Mouse (Mus musculus): Measurements from ENCODE around the gene Xlr5a.
A peak's percentile ranks its signal among the peaks of the same experiment; 100 is the strongest.
"Not testable (repeated sequence)": the region's sequence is repeated elsewhere in the genome, so short reads cannot be mapped to it uniquely, and the experiment has no call there.

Xlr5a gene

GRCm38 (mm10) chrX:73292876-73293275 lies at the start of gene Xlr5a, which contains the start of gene Xlr5c:
Xlr5a (minus strand) TSS chrX:73292976.
Xlr5c (minus strand) TSS chrX:73292976.
- DNase-seq: not testable (repeated sequence)

DNA sequence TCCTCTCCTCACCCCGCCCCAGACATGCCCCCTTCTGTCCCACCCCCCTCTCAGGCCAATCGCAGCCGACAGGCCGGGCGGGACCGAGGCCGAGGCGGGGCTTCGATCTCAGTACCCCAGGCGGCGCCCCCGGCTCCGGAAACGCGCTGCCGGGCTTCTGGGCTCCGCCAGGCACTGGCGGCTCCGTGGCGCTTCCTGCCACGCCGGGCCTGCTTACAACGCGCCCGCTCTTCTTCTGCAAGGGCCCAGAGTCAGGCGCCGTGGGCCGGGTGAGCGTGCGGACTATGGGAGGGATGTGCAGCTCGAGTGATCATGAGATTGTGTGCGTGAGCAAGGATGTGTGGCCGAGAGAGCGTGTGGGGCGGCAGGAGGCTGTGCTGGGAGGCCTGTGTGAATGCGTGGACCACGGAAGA lies 49.7 kb upstream of the Xlr5a start, which contains the start of gene Zfp275:
Gene Zfp275, plus strand, starts transcription at position 139 of the 413 bp plus-strand sequence.
- DNase-seq: peak; percentile 74

DNA sequence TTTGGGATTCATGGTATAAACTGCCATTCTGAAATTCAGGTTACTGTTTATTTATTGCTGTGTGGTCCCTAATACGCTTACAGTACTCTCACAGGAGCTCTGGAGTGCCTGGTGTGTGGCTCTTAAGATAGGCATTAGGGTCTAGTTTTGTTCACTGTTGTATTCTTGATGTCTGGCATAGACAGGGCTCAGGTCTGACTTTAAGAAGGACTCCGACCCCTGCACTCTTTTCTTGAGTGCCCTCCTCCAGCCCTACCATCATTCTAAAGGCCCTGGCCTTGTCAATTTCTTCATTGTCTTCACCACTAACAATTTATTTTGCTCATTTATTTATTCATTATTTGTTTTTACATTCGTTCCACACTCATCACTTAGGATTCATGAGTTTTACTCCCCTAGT lies 49.3 kb upstream of the Xlr5a start:
- DNase-seq: no peak

DNA sequence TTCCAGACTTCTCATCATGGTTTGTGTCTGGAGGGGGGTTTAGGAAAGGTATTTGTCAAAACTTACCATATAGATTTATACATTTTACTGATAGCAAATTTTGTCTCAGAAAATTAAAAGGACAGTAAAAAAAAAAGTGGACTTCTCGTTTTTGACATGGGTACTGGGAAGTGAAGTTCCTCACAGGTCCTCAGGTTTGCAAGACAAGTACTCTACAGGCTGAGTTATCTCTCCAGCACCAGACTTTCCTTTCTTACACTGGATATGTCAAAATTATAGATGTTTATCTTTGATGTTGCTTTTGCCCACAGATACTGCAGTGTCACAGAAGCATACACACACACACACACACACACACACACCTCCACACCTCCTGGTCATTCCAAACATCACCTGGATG lies 48.7 kb upstream of the Xlr5a start:
- DNase-seq: no peak

DNA sequence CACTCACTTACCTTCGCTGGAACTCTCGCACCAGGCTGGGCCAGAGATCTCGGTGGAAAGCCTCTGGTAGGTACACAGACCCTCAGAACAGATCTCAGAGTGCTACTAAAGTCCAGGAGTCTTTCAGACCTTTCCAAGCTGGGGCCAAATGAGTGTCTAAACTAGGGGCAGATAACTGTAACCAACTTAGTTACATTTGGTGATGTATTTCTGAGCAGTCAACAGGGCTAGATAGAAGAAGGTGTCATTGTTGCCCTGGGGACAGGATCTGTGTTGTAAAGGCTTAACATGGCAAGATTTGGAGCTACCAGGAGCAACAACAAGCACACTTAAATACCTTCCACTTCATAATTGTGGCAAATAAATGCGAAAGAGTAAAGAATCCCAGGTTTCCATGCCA lies 44.0 kb upstream of the Xlr5a start, which contains the start of gene Gm45015:
Gene Gm45015, minus strand, starts transcription at position 101 of the 400 bp plus-strand sequence.
- DNase-seq: no peak

DNA sequence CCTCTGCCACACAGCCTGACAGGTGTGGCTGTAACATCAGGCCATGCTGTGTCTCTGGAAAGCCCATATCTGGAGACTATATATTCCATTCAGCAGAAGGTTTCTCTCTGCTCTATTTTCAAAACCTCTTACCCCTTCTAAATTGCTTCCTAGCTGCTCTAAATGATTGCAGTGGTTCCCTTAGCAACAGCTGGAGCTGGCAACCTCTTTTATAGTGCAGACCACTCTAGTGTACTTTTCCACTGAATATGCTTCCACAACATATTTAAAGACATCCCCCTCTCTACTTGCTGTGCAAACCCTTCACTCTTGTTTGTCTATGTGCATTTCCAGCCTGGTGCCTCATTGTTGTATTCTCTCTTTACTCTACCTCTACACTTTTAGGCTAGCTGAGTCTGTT lies 40.8 kb upstream of the Xlr5a start:
- DNase-seq: no peak

DNA sequence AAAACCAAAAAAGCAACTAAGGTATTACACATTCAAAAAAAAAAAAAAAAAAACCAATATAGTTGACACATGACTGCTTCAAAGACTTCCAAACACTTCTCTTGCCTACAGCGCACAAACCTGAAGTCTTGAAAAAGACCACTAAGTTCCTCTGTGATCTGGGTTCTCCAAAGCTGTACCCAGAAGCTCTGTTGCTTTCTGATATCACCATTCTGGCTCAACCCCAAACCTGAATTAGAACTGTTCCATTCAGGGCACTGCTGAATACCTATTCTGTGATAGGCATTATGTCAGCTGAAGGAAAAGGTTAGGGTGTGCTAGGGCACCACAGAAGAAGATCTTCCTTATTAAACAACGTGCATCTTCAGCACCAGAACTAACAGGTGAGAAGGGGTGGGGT lies 34.4 kb upstream of the Xlr5a start:
- no peak for DNase-seq

DNA sequence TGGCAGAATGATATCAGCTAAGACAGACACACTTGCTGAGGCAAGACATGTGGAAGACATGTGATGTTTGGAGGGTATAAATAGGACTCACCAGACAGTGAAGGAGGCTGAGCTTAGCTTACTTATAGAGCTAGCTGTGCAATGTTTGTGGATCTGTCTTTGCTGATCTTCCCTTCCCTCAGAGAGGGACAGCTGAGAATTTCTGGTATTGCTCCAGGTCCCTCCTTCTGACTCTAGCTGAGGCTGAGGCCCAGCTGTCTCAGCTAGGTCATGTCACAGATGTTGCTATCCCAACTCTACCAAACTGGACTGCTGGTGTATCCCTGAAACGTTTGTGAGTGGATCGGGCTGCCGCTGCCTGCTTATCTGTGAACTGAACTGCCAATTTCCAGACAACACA lies 28.3 kb upstream of the Xlr5a start:
- no peak for DNase-seq

DNA sequence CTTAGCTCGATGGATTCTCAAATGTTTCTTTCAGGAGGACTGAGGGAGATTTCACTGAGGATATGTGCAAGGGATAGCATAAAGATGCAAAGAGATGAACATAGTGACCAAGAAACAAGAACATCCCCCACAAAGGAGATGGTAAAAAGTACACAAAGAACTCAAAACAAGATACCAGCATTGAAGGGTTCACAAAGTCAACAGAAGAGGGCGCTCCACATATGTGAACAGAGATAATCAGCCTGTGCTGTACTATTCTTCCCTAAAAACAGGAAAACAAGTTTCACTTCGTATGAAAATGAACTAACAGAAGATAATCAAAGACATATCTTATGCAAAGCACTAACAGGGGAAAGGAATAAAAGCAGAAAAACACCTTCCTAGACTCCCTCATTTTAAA lies 19.7 kb upstream of the Xlr5a start:
- peak; percentile 46 for DNase-seq

- DNase-seq: not testable (repeated sequence)
Measured at GRCm38 (mm10) chrX:73295745-73296144, 3.0 kb upstream of the Xlr5a start.

DNA sequence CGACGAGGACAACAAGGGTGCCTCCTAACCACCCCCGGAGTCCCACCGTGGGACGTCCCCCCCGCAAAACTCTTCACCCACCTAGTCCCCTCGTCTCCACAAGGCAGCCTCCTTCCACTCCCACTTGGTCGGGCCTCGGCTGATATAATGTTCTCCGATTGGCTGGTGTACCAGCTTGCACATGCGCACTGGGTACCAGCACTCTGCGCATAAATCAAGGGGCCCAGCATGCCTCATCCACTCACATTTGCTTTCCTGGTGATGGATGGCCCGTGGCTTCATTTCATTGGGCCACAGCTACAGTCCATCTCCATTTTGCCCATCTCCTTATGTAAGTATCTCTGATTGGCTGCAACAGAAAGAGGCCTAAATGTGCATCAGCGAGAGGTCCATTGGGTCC lies 27.5 kb downstream of the Xlr5a start, which contains the start of gene Xlr3c:
Gene Xlr3c, minus strand, starts transcription at position 121 of the 400 bp plus-strand sequence.
- not testable (repeated sequence) for DNase-seq

DNA sequence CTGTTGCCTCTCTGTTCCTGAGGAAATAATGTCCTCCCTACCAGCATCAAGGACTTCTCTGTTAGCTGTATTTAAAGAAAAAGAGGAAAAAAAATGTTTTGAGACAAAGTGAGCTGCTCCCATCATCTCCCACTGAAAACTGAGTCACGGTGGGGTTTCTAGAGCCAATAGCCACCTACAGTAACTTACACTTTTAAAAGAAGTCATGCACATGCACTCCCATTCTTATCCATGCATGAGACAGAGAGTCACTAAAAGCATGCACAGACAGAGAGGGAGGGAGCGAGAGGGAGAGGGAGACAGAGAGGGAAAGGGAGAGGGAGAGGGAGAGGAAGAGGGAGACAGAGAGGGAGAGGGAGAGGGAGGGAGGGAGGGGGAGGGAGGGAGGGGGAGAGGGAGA lies 30.3 kb downstream of the Xlr5a start:
- DNase-seq: not testable (repeated sequence)

GRCm38 (mm10) chrX:73242821-73243325 lies 49.9 kb downstream of the Xlr5a start, which contains the start of gene Xlr4c:
Xlr4c (minus strand) TSS chrX:73243130.
- not testable (repeated sequence) for DNase-seq

- DNase-seq: no peak
Measured at GRCm38 (mm10) chrX:73229288-73229687, 63.5 kb downstream of the Xlr5a start.

DNA sequence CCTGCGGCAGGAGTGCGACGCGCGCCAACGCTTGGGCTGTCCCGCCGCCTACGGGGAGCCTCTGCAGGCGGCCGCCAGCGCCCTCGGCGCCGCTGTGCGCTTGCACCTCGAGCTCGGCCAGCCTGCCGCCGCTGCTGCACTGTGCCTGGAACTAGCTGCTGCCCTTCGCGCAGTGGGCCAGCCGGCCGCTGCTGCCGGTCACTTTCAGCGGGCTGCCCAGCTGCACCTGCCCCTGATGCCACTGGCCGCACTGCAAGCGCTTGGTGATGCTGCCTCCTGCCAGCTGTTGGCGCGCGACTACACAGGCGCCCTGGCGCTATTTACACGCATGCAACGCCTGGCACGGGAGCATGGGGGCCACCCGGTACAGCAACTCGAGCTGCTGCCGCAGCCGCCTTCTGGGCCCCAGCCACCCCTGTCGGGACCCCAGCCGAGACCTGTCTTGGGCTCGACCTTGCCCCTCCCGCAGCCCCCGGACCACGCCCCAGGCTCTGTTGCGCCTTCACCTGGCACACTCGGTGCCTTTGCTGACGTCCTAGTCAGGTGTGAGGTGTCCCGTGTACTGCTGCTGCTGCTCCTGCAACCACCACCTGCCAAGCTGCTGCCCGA lies 64.1 kb downstream of the Xlr5a start:
- peak; percentile 67 for DNase-seq

DNA sequence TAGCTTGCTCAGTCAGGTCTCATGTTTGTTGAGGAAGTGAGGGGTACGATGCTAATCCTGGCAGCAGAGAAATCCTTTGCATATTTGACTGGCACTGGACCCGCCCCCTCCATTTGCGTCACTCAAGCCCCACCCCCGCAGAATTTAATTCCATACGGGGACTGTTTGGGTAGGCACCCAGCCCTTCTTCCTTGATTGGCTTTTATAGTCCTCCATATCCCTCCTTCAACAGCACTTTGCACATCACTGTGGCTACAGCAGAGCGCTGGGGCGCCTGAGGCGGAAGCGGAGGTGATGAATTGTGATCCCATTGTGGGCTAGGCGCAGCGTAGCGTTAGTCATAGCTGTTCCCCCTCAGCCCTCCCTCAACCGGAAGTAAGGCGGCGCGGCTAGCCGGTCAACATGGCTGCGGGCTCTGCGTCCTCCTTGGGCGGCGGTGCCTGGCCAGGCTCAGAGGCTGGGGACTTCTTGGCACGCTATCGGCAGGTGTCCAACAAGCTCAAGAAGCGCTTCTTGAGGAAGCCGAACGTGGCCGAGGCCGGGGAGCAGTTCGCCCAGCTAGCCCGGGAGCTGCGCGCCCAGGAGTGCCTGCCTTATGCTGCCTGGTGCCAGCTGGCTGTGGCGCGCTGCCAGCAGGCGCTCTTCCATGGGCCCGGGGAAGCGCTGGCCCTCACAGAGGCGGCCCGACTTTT lies 64.7 kb downstream of the Xlr5a start, which contains the start of gene F8a:
Gene F8a, plus strand, starts transcription at position 378 of the 692 bp plus-strand sequence.
- DNase-seq: peak; percentile 81

DNA sequence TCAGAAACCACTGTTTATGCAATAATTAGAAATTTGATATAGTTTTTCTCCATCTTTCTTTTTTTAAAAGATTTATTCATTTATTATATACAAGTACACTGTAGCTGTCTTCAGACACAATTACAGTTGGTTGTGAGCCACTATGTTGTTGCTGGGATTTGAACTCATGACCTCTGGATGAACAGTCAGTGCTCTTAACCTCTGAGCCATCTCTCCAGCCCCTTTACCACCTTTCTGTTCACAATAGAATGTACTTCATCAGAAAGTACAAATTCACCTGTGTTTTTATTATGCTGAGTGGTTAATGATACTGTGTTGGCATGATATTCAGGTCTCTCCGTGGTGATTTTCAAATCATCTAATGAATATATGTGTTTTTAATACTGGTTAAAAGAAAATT lies 67.4 kb downstream of the Xlr5a start:
- no peak for DNase-seq

DNA sequence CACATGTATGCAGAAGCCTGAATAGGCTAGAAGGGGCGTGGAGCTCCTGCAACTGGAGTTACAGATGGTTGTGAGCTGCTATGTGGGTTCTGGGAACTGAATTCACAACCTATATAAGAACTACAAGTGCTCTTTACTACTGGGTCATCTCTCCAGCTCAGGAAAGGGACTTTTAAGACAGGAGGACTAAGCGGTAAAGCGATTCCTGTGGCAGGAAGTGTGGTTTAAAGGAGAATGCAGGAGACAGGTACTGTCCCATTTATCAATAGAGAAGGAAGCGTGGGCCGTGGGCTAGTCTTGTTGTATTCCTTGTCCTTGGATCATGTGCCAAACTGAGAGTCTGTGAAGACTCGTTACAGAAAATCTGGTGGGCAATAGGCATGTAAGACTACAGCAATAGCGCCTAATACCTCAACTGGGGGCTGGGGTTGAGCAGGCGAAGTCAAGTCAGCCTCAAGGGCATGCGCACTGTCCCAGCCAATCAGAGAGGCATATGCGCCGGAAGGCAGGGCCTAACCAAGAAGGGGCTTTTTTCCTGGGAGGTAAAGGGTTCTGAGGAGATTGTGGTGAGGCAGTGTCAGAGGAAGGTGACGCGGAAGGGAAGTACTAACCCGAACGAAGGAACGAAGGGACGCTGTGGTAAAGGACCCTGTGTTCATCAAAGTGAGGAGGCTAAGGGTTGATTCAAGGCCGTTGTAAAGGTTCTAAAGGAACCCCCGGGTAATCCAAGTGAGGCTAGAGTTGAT lies 78.8 kb downstream of the Xlr5a start, which contains the start of gene Xlr4b:
Gene Xlr4b, plus strand, starts transcription at position 515 of the 746 bp plus-strand sequence.
- DNase-seq: not testable (repeated sequence)

- DNase-seq: peak; percentile 1
Measured at GRCm38 (mm10) chrX:73191934-73192333, 100.8 kb downstream of the Xlr5a start, which contains the start of gene Xlr3b. Xlr3b (plus strand) TSS chrX:73192207.

GRCm38 (mm10) chrX:73176889-73177288 lies 115.9 kb downstream of the Xlr5a start, which contains the start of gene Spin2d:
Spin2d (minus strand) TSS chrX:73176989.
- DNase-seq: not testable (repeated sequence)

GRCm38 (mm10) chrX:73149350-73149749 lies 143.4 kb downstream of the Xlr5a start, which contains the start of gene DXBay18:
DXBay18 (minus strand) TSS chrX:73149450.
- not testable (repeated sequence) for DNase-seq

DNA sequence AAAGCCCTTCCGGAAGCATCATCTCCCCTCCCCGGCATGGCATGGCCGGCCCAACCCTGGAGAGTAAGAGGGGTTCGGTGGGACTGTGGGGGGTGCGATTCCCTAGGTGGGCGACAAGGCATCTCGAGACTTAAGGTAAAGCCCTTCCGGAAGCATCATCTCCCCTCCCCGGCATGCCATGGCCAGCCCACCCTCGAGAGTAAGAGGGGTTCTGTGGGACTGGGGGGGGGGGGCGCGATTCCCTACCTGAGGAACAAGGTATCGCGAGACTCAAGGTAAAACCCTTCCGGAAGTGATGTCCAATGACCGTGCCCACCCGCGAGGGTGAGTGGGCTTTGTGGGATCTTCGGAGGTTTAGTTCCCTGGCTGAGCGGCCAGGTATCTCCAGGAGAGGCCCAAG lies 144.3 kb downstream of the Xlr5a start, which contains the start of gene Xlr5b:
Gene Xlr5b, plus strand, starts transcription at position 301 of the 400 bp plus-strand sequence.
- not testable (repeated sequence) for DNase-seq

All from cerebellum, adult 9-10 months (tissue).